Mouse (Mus musculus) retina, adult 2 months (tissue): ENCODE results near the gene Mks1.

ENCODE experiments used
- DNase-seq: peaks from one replicate; pipeline ENCODE4 v3.0.0-alpha.2; 2012; ENCODE audit warnings: low read depth, low spot score

Mks1 gene

DNA sequence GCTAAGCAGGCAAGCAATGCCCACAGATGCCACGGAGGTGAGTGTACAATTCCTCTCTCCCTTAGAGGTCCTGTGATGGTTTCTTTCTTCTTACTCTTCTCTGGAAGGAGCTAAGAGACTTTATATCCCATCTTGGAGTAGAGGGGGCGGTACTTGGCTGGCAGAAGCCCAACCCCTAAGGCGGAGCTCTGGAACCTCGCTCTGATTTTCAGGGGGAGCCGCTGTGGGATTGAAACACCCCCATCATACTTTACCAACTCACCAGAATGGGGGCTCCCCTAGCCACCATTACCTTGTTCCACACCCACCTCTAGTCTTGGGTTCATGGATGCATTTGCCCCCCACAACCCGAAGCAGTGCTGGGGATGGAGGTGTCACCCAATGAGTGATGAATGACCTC, 22.4 kb downstream of the Mks1 start, which contains the start of gene Epx:
Epx (minus strand) TSS at position 101 of the 400 bp plus-strand sequence.
- no peak for DNase-seq

DNA sequence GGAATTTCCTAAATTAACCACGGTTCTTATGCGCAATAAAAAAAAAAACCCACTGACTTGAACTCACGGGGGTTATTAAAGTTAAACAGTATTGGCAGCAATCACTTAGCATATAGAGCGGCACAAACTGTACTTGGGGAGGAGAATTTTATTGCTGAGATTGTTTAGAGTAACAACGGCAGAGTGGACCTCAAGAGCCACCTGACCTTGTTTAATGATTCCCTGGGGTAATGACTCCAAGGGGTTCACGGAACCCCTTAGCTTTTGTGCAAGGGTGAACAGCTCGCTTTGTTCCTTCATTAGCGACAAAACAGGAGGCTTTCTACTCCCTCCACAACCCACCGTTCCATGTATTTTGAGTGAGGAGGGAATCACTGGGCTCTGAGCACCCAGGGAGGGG, 26.8 kb downstream of the Mks1 start:
- no peak for DNase-seq

DNA sequence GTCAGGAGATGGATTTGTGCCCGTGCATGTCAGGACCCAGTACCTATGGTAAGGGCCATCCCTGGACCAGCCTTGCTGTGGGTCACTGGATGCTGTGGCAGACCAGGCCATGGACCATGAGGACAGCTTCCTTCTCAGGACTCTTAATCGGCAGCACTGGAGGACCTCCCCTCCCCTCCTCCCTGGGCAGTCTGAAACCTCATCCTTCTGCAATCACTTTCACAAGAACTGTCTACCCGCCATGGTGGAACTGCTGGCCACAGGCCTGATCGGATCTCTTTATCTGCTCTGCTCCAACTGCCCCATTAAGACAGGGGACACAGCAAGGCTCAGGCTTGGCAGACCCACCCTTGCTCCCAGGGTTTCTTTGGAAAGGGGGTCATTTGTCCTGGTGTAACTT, 28.7 kb downstream of the Mks1 start:
- DNase-seq, result no peak

DNA sequence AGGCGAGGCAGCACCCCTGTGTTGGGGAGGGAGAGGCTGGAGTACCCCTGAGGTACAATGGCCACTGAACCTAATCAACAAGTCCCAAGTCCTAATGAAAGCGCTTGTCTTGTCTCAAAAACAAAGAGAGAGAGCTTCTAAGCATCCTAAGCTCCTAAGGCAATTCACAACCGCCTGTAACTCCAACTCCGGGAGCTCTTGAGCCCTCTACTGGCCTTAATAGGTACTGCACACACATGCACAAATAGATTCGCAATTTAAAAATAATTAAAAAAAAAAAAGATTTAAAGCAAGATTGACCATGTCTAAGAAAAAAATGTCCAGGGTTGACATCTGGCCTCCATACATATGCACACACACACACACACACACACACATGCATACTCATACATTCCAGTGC, 30.5 kb downstream of the Mks1 start:
- peak; percentile 11 for DNase-seq

DNA sequence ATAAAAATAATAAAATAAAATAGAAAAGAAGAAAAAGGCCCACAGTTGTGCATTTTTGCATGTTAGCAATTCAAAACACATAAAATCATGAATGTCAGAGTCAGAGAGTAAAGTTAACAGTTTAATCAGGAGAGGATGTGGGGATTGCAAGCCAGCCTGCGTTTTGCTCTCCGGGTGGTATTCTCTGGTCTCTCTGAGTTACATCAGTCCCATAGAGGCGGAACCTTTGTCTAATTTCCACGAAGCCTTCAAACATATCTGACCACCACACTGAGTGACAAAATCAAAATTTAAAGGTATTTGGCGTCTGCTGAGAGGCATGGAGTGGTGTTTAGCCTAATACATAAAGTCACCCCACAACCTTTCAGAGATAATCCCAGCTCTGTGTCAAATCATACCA, 31.8 kb downstream of the Mks1 start:
- DNase-seq, result no peak

DNA sequence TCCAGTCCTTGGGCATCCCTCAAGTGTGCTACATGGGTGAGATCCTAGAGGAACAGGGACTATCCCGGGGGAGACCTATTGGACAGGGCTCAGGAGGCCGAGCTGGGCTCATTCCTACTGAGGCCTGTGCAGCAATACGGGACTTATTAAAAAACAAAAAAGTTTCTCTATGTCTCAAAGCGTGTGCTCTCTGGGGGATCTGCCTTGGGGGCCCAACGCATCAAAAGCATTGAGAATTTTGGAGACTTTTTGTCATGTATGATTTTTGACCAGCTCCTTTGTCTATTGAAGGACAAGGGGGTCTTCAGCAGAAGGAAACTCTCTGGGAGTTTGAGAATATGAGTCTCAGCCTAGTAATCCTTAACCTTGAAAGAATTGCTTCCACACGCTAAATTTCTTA, 39.2 kb downstream of the Mks1 start, which contains the start of gene Olfr462:
Olfr462 (minus strand) TSS at position 101 of the 400 bp plus-strand sequence.
- no peak for DNase-seq

DNA sequence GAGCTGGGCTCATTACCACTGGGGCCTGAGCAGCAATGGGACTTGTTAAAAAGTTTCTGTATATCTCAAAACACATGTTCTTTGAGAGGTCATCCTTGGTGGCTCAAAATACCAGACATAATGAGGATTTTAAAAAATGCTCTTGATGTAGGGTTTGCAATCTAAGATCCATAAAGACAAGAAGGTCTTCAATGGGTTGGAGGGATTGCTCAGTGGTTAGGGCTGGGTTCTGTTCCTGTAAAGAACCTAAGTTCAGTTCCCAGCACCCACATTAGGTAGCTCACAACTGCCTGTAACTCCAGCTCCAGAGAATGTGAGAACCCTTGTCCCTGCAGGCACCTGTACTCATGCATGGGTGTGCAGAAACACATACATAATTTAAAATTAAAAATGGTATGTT, 44.3 kb downstream of the Mks1 start, which contains the start of gene Olfr463:
Olfr463 (minus strand) TSS at position 101 of the 400 bp plus-strand sequence.
- DNase-seq, result no peak

DNA sequence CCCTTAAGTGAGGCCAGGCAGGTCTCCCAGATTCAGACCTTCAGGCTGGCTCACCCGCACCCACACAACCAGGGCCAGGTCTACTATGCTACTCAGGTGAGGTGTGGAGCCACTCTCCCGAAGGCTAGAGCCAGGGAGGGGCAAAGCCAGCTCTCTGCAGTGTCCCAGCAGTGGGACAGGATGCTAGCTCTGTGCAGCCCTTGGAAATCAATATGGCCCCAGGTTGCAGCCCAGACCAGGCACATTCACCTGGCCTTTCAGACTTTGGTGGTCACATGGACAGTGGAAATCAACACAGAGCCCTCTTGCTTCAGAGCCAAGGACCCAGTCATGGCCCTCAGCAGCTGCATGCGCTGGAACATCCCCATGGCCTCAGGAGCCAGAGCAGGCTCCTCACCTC, 51.3 kb downstream of the Mks1 start:
- no peak for DNase-seq
